Mouse (Mus musculus) Patski (cell line): Measurements from ENCODE around the gene H6pd. TPM values are rescaled to one million over a fixed set of nuclear protein-coding genes. Genes with fewer than 3 reads are reported as not detected.
A peak's percentile ranks its signal among the peaks of the same experiment; 100 is the strongest.

ENCODE experiments used
- ATAC-seq: fragments of 100-300 bp; one replicate; pipeline ENCODE4 v1.8.0; 2021
- CTCF ChIA-PET: fragments of 350-600 bp; sonication (Branson Sonifier 250); formaldehyde crosslinking; loops from one replicate; lab custom pipeline; 2022; ENCODE audit warnings: inconsistent platforms; lab: Charles Lee
- POLR2A ChIA-PET: fragments of 350-600 bp; sonication (Branson Sonifier 250); formaldehyde crosslinking; loops from one replicate; lab custom pipeline; 2022; ENCODE audit warnings: antibody characterized with exemption, inconsistent platforms; lab: Charles Lee
- DNase-seq: peaks from one replicate; pipeline ENCODE4 v3.0.0-alpha.2; 2011; ENCODE audit warnings: low read depth, low spot score
- H3K27me3 ChIP-seq: fragments of 371-371 bp; one replicate; pipeline ENCODE4 v1.5.1; 2021
- CTCF ChIP-seq: fragments of 100-300 bp; IDR thresholded peaks from one replicate; pipeline ENCODE4 v1.5.1; 2021
- in situ Hi-C: fragments of 300-500 bp; cut with MboI; formaldehyde crosslinking; loops from 3 replicates; pipeline ENCODE4 v1.11.1; 2018; ENCODE audit warnings: low pct_unique_long_range_greater_than_20kb, mixed read lengths
- polyA plus RNA-seq: library from polyadenylated mRNA; unstranded; gene quantifications from one replicate; pipeline ENCODE4 v1.2.3, GENCODE M21; 2021

Gene H6pd
- polyA plus RNA-seq, 1 experiment from 2014 or later: 39.5 TPM

- in situ Hi-C loops: no loop called here
- no peak for TF ChIP-seq CTCF
Observed at GRCm38 (mm10) chr4:150009587-150009930, 736 bp upstream of the H6pd start.

DNA sequence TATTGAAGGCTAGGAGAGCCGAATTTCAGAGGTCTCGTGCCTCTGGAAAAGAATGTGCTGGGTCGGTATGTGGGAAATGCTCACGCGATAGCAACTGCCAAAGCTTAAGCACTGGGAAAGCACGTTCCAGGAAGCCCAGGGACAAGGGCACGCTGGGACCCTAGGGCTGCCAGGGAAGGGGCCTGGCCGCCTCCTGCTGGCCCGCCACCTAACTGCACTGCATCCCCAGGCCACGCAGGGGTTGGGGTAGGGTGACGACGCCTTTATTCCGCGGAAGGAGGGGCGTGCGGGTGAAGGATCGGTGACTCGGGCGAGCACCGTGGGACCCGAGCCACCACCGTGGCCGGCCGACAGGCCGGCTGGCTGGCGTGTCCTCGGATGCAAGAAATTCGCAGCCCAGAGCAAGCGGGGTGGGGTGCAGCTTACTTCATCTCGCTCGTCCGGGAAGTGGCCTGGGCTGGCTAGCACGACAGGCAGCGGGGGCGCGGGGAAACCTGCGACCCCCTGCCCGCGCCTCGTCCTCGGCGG lies 434 bp downstream of the H6pd start:
- POLR2A ChIA-PET: interaction anchor here (0.7 to 1.4 kb wide), 6 partner anchors 8 to 118 kb away, joined by 3 to 4 read pairs (median 3); no protein-coding TSS in a partner anchor
- peak; percentile 89 for TF ChIP-seq CTCF
- in situ Hi-C loops: no loop called here
- peak; percentile 85 for ATAC-seq
- H3K27me3 ChIP-seq: no peaks in the 10 kb centered on the region
- CTCF ChIA-PET: no interaction called here
- DNase-seq: no peak

More at GRCm38 (mm10) chr4:150009587-150009930, 736 bp upstream of the H6pd start:
- no peaks in the 10 kb centered on the region for H3K27me3 ChIP-seq
- ChIA-PET POLR2A (interaction anchor here (0.9 to 1.4 kb wide), 4 partner anchors 11 to 163 kb away, joined by 3 to 4 read pairs (median 3); no protein-coding TSS in a partner anchor), CTCF (interaction anchor here (1.0 kb wide), 1 partner anchor 15 kb away, joined by 3 read pairs; no protein-coding TSS in a partner anchor)
- no peak for ATAC-seq
- DNase-seq: no peak

DNA sequence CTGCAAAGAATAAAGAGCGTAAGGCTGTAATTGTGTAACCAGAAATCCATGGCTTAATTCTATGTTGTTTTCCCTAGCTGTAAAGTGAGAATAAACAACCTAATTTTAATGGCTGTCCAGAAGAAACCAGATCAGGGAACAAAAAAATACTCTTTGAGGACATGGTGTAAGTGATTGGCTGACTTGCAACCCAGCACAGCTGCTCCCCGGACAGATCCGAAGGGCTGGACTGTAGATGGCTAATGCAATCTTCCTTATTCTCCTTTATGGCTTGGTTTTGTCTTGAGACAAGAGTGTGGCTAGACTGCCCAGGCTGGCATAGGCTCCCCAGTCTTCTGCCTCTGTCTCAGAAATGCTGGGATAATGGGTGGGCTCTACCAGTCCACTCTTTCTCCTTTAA lies 1.4 kb downstream of the H6pd start:
- CTCF ChIA-PET: no interaction called here
- in situ Hi-C loops: no loop called here
- POLR2A ChIA-PET: no interaction called here
- DNase-seq (no peak), ATAC-seq (no peak)
- no peak for TF ChIP-seq CTCF
- no peaks in the 10 kb centered on the region for H3K27me3 ChIP-seq

- ChIA-PET CTCF (no interaction called here), POLR2A (no interaction called here)
- H3K27me3 ChIP-seq: no peaks in the 10 kb centered on the region
- no peak for TF ChIP-seq CTCF
- in situ Hi-C loops: no loop called here
- DNase-seq: no peak
- ATAC-seq: no peak
Observed at GRCm38 (mm10) chr4:150006991-150007390, 1.8 kb downstream of the H6pd start.

DNA sequence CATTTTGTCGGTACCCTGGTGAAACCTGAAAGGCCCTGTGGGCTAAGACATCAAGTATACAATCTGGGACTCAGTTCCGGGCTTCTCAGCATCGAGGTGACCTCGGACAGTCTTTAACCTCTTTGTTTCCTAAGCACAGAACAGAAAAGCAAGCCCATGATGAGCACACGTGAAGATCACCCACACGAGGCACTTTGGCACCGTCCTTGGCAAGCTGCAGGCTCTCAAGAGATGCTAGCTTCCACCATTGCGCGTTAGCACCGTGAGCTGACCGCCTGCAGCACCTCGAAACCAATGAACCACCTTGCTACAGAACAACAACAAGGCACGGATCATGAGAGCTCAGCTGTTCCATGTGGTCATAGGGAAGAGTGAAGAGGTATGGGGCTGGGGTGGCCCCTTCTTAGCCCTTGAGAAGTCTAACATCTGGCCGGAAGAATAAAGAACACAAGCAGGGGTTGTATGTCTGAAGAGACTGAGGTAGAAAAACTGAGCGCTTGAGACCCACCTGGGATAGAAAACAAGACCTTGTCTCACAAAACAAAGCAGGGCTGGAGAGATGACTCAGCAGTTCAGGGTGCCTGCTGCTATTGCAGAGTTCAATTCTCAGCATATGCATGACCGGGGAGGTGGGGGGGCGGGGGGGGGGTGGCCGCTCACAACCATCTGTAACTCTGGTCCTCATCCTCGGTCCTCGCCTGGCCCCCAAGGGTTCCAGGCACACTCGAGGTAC lies 2.5 kb downstream of the H6pd start:
- in situ Hi-C loops: no loop called here
- ATAC-seq (no peak), DNase-seq (no peak)
- ChIA-PET CTCF (no interaction called here), POLR2A (no interaction called here)
- TF ChIP-seq CTCF: no peak
- no peaks in the 10 kb centered on the region for H3K27me3 ChIP-seq

- ChIA-PET POLR2A (no interaction called here), CTCF (no interaction called here)
- ATAC-seq (no peak), DNase-seq (no peak)
- in situ Hi-C loops: no loop called here
- no peaks in the 10 kb centered on the region for H3K27me3 ChIP-seq
- no peak for TF ChIP-seq CTCF
Observed at GRCm38 (mm10) chr4:150005231-150005630, 3.6 kb downstream of the H6pd start.

DNA sequence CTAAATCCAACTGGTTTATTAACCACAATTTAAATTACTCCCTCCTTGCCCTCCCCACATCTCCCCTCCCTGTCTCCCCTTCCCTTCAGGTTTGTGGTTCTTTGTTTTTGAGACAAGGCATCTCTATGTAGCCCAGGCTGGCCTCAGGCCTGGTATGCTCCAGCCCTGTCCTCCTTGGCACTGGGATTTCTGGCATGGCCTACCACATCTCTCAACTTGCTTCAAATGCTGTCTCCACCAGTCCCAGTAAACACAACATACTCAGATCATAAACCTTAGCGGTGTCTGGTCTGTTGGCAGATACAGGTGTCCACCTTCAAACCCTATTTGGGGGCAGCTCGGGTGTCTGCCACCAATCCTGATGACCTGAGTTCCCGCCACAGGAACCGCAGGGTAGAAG lies 5.2 kb downstream of the H6pd start:
- POLR2A ChIA-PET: no interaction called here
- no peak for ATAC-seq
- CTCF ChIA-PET: interaction anchor here (0.8 kb wide), 1 partner anchor 8 kb away, joined by 3 read pairs; no protein-coding TSS in a partner anchor
- TF ChIP-seq CTCF: no peak
- H3K27me3 ChIP-seq: no peaks in the 10 kb centered on the region
- in situ Hi-C loops: no loop called here
- no peak for DNase-seq

DNA sequence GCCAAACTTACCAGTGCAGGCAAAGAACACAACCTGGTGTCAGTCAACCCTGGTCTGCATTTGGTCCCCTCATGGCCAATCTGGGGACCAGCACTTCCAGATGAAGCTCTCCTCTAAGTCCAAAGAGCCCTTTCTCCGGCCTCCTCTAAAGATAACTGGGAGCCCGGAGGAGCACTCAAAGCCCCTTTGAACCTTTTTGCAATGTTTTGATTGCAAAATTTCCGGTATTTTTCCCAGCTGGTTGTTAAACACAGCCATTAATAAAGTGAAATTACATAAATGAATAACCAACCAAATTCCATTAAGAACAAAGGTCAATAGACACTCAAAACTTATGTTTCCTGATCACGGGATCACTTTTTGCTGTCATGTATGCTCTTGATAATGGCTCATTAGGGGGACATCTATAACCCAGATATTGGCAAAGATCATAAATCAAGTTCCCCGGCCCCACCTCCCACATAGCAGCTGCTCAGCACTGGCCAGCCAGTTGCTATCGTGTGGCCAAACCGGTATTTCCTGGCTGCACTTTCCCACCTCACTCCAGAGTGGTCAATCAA lies 5.7 kb downstream of the H6pd start:
- DNase-seq (no peak), ATAC-seq (no peak)
- ChIA-PET CTCF (no interaction called here), POLR2A (interaction anchor here (0.8 kb wide), 1 partner anchor 12 kb away, joined by 3 read pairs; no protein-coding TSS in a partner anchor)
- in situ Hi-C loops: no loop called here
- no peaks in the 10 kb centered on the region for H3K27me3 ChIP-seq
- TF ChIP-seq CTCF: no peak

DNA sequence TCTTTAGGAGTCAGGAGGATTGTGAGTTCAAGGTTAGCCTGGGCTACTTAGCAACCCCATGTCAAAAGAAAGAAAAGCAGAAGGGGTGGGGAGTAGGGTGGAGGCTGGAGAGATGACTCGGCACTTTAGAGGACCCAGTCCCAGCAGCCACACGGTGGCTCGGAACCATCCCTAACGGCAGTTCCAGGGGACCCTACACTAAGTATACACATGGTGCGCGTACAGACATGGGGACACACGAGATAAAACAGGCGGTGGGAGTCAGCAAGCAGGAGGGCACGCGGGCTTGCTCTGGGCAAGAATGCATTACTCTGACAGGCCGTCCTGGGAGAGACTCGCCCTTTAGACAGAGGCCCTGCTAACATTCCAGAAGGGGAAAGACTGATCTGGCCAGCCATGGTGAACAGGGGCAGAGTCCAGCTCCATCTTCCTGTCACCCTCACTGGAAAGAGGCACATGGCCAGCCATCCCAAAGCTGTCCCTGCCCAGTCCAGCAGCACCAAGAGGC lies 6.7 kb downstream of the H6pd start:
- DNase-seq (no peak), ATAC-seq (no peak)
- no peaks in the 10 kb centered on the region for H3K27me3 ChIP-seq
- in situ Hi-C loops: no loop called here
- ChIA-PET POLR2A (no interaction called here), CTCF (no interaction called here)
- TF ChIP-seq CTCF: no peak

DNA sequence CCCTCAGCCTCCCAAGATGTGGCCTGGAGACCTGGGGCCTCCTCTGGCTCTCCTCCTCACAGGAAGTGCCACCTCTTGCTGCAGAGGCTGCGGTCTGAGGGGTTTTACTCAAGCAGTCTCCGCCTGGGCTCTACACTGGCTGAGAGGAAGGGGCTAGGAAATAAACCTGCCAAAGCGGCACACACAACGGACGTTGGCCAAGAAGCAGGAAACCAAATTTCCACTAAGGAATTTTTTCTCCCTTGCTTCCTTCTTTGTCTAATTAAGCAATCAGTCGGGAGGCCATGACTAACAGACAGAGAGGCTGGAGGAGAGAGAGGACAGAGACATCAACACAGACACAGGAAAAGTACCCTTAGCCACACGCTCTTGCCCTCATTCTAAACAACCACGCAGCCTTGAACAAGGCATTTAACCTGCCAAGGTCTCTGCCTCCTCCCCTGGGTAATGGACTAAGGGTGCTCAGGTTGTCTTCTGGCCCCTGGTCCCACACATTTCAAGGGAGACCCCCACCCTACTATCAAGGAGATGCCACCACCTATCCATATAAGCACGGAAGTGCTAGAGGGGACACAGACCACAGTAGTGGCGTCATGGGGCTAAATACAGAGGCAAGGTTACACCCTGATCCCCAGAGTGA lies 7.5 kb downstream of the H6pd start:
- TF ChIP-seq CTCF: no peak
- no peak for DNase-seq
- ChIA-PET POLR2A (no interaction called here), CTCF (no interaction called here)
- no peak for ATAC-seq
- in situ Hi-C loops: no loop called here
- no peaks in the 10 kb centered on the region for H3K27me3 ChIP-seq
